Mouse (Mus musculus) limb, embryonic 14.5 days (tissue): ENCODE measurements at regions not wholly inside any gene's neighbourhood (a gene's known extent, or its start where the extent isn't known, plus 50 kb on each side); places are given as distances from the start of the nearest gene placed in this dataset.

ENCODE experiments used
- ATAC-seq: fragments of 200-750 bp; cut with Nextera tagmentation; 2 replicates; pipeline ENCODE4 v1.8.0; 2017; ENCODE audit warnings: low read depth, moderate number of reproducible peaks, moderate TSS enrichment; ENCODE audit not compliant: low FRiP score
- DNase-seq: peaks from one replicate; pipeline ENCODE4 v3.0.0-alpha.2; 2015; ENCODE audit warnings: low spot score
- H3K27ac ChIP-seq: fragments of 300-500 bp; sonication (generic); replicated peaks from 2 replicates; pipeline ENCODE4 v1.5.1; 2014; ENCODE audit warnings: low read depth, mild to moderate bottlenecking, low read length, moderate library complexity, mixed read lengths
- H3K27me3 ChIP-seq: fragments of 300-500 bp; sonication (generic); 2 replicates; pipeline ENCODE4 v1.6.1; 2014; ENCODE audit warnings: low read length, mixed read lengths; ENCODE audit not compliant: control insufficient read depth, insufficient read depth
- H3K36me3 ChIP-seq: fragments of 300-500 bp; sonication (generic); 2 replicates; pipeline ENCODE4 v1.6.1; 2014; ENCODE audit warnings: mild to moderate bottlenecking, low read length, moderate library complexity, mixed read lengths; ENCODE audit not compliant: control insufficient read depth, insufficient read depth
- H3K4me1 ChIP-seq: fragments of 300-500 bp; sonication (generic); 2 replicates; pipeline ENCODE4 v1.6.1; 2014; ENCODE audit warnings: antibody characterized with exemption, low read length, mixed read lengths; ENCODE audit not compliant: control insufficient read depth, insufficient read depth
- H3K4me2 ChIP-seq: fragments of 300-500 bp; sonication (generic); replicated peaks from 2 replicates; pipeline ENCODE4 v1.6.1; 2014; ENCODE audit warnings: low read depth, mild to moderate bottlenecking, low read length, moderate library complexity; ENCODE audit not compliant: severe bottlenecking
- H3K4me3 ChIP-seq: fragments of 300-500 bp; sonication (generic); replicated peaks from 2 replicates; pipeline ENCODE4 v1.5.1; 2014; ENCODE audit warnings: low read length
- H3K9ac ChIP-seq: fragments of 300-500 bp; sonication (generic); 2 replicates; pipeline ENCODE4 v1.6.1; 2014; ENCODE audit warnings: mild to moderate bottlenecking, low read depth, low read length, moderate library complexity; ENCODE audit not compliant: severe bottlenecking
- H3K9me3 ChIP-seq: fragments of 300-500 bp; sonication (generic); 2 replicates; pipeline ENCODE4 v1.6.1; 2016; ENCODE audit warnings: low read length; ENCODE audit not compliant: control insufficient read depth
- POLR2A ChIP-seq: fragments of 200-500 bp; IDR thresholded peaks from 2 replicates; pipeline ENCODE4 v1.8.0; 2012; ENCODE audit warnings: inconsistent platforms, mild to moderate bottlenecking, moderate library complexity, borderline replicate concordance; ENCODE audit not compliant: insufficient read depth, insufficient read length; ENCODE audit errors: extremely low read depth
- WGBS: fragments of 180-500 bp; shearing (Covaris S2); extraction: QIAGEN DNeasy Blood & Tissue Kit; methylation state at CpG from one replicate; pipeline ENCODE4 v1.1.7; 2014; 5-methylcytosine and 5-hydroxymethylcytosine counted together

DNA sequence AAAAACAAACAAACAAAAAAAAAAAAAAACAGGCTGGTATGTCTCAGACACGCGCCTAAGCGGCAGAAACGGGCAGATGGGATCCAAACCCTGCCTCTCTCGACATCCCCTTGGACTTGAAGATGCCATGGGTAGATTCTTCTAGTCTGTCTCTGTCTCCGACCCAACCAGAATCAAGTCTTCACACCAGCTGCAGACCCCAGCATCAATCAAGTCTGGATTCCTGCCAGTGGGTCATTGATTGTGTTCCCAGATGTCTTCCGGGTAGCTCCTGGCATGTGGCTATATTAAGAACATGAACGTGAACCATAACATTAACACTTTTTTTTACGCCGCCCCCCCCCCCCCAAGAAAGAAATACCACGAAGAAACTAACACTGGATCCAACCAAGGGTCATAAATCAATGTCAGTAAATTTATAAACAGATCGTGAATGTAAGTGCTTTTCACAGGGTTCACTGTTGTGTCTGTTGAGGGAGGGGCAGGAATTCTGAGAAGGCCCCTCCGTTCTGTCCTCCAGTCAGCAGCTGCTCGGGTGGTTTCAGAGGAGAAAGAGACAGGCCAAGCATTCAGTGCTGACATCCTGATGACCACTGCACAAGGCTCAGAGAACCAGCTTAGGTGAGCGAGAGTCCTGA is 180.8 kb downstream of the Cdc5l start:
- TF ChIP-seq POLR2A: no peak
- 46% methylated on average over 15 of the region's 15 CpGs for WGBS

DNA sequence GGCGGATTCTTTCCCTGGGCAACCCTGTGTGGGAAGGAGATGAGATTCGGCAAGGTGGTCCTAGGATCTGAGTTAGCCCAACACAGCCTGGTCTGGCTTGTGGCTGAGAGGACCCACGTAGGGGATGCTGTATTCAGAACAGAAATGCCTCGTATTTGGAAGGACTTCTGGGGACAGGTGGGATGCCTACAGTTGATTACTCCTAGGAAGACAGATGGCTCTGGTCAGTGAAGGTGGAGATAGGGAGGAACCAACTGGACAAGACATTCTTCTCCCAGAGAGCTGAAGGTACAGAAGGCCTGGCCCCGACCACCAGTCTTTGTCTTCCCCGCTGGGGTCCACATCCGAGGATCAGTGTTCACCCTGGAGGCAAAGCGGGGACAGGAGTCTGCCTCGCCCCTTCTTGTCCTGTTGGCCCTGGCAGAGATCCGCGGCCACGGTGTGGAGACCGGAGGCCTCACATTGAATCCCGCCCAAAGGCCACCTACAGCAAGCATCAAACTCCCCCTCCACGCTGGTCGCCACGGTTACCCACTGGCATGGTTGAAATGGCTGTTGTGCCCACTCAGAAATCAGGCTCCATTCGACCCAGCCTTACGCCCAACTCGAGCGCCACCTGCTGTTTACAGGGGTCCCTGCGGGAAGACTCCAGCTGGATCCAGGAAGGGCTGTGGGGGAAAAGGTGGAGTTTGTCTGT is 182.4 kb downstream of the Cdc5l start:
- Histone ChIP-seq H3K9ac (no peak overlapping the region), H3K36me3 (no peaks in the 10 kb centered on the region), H3K27ac (no peak overlapping the region; the same call in 1 of the 2 replicates), H3K4me1 (peaks cover 30% of the 10 kb centered on the region), H3K27me3 (peaks cover 7% of the 10 kb centered on the region; the same call in 1 of the 2 replicates), H3K4me3 (no peak overlapping the region), H3K4me2 (no peak overlapping the region), H3K9me3 (no peaks in the 10 kb centered on the region)
- no peak for TF ChIP-seq POLR2A
- ATAC-seq (no peak), DNase-seq (peak; percentile 54)
- WGBS: 31% methylated on average over 22 of the region's 22 CpGs

More for the DNA sequence above, 180.8 kb downstream of the Cdc5l start:
- Histone ChIP-seq H3K36me3 (no peaks in the 10 kb centered on the region), H3K27ac (no peak overlapping the region), H3K4me3 (no peak overlapping the region), H3K4me2 (no peak overlapping the region), H3K9ac (no peak overlapping the region), H3K4me1 (peaks cover 27% of the 10 kb centered on the region), H3K27me3 (0 out of 2 replicates have a peak, but pooled peaks cover 6% of the 10 kb centered on the region), H3K9me3 (no peaks in the 10 kb centered on the region)
- ATAC-seq (no peak), DNase-seq (no peak)

DNA sequence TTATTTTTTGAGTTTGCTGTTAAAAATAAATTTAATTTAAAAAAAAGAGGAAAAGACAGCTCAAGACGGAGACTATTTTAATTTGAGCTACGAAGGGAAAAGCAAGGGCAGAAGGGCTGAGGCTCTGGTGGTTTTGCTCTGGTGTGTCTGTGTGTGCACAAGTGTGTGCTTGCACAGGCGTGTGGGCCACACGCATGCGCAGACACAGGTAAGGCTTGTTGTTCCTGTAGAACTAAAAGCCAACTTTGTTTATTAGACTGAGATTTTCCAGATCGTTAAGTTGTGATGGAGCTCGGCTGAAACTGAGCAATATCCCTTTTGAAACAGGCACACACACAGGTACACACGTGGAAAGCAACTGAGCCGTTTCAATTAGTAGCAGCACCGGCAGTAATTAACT is 183.1 kb downstream of the Cdc5l start:
- no peaks in the 10 kb centered on the region for H3K36me3 ChIP-seq
- DNase-seq (no peak), ATAC-seq (0 out of 2 replicates have a peak, but pooled peaks have one; percentile 23)
- no peaks in the 10 kb centered on the region for H3K9me3 ChIP-seq
- H3K9ac ChIP-seq: no peak overlapping the region
- H3K4me2 ChIP-seq: no peak overlapping the region
- WGBS: 30% methylated on average over 10 of the region's 10 CpGs
- no peak overlapping the region for H3K4me3 ChIP-seq
- peaks cover 30% of the 10 kb centered on the region for H3K4me1 ChIP-seq
- H3K27ac ChIP-seq: no peak overlapping the region
- TF ChIP-seq POLR2A: no peak
- peaks cover 11% of the 10 kb centered on the region; the same call in 1 of the 2 replicates for H3K27me3 ChIP-seq

DNA sequence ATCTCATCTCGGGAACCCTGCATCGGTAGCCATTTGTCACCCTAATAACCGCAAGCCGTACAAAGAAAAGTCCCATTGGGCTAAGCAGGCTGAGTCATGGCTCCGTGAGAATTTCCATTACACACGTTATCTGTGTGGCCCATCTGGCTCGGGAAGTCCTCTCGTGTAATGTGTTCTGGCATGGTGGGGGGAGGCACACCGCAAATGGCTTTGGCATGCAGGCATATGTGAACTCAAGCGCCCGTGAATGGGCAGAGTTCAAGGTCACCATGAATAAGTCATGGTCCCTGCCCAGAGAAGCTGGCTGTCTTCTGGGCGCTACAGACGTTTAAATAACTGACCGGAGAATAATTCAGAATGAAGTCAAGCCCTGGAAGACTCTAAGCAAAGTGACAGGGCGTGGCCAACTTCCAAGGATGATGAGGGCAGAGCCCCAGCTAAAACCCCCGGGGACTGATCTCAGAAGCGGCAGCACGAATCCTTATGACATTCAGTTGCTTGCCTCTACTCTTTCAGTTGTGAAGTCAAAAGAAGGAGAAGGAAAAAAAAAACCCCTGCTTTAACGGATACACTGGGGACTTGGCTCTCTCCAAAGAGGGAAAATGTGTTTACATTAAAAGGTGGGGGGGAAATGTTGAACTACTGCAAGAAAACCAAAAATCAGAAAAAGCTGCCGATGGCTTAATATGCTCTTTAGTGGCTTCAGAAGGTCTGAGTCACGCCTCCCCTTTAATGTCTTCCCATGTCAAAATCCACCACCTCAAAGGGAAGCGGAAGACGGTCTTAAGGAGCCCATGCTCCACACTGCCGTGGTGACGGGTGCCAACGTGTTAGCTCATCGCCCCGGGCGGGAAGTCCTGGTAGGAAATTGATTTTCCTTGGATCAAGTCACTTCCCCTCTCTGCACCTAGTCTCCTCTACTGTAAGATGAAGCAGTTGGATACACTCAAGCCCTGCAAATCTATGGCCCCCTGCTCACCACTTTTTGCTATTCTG is 186.1 kb downstream of the Cdc5l start:
- Histone ChIP-seq H3K27ac (no peak overlapping the region), H3K4me3 (no peak overlapping the region), H3K27me3 (peaks cover 11% of the 10 kb centered on the region; the same call in 1 of the 2 replicates), H3K9me3 (no peaks in the 10 kb centered on the region), H3K36me3 (no peaks in the 10 kb centered on the region), H3K4me2 (no peak overlapping the region), H3K9ac (no peak overlapping the region), H3K4me1 (peaks cover 42% of the 10 kb centered on the region)
- 70% methylated on average over 29 of the region's 29 CpGs for WGBS
- TF ChIP-seq POLR2A: no peak
- no peak for DNase-seq
- ATAC-seq: no peak

DNA sequence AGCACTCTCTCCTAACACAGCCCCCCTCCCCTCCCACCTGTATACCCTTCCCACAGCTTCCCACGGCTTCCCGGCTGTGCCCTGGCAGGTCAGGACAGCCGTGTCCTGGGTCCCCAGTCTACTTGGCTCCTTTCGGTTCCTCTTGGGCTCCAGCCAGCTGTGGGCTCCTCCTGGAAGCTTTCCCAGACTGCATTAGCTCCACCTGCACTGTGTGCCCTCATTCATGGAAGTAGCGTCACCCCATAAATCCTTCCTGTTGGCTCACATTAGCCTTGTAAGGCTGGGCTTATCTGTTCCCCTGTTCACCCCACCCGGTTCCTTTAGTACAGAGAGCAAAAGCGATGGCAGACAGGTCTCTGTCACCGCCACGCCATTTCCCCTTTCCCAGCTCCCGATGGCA is 188.7 kb downstream of the Cdc5l start:
- no peaks in the 10 kb centered on the region for H3K9me3 ChIP-seq
- H3K36me3 ChIP-seq: no peaks in the 10 kb centered on the region
- H3K4me1 ChIP-seq: peaks cover 31% of the 10 kb centered on the region
- no peak overlapping the region for H3K27ac ChIP-seq
- DNase-seq: peak; percentile 61
- H3K4me2 ChIP-seq: no peak overlapping the region
- peaks cover 5% of the 10 kb centered on the region; the same call in 1 of the 2 replicates for H3K27me3 ChIP-seq
- H3K9ac ChIP-seq: no peak overlapping the region
- TF ChIP-seq POLR2A: no peak
- WGBS: 41% methylated on average over 10 of the region's 10 CpGs
- no peak for ATAC-seq
- no peak overlapping the region for H3K4me3 ChIP-seq
